Mouse (Mus musculus) spleen, postnatal 14 days (tissue): ENCODE results near the gene Lamtor4.

Experiments used
- DNase-seq, 2 experiments: peaks; one replicate each; pipeline ENCODE4 v3.0.0; 2021 to 2022; ENCODE audit warnings: low spot score in 2 of 2

The Lamtor4 gene

DNA sequence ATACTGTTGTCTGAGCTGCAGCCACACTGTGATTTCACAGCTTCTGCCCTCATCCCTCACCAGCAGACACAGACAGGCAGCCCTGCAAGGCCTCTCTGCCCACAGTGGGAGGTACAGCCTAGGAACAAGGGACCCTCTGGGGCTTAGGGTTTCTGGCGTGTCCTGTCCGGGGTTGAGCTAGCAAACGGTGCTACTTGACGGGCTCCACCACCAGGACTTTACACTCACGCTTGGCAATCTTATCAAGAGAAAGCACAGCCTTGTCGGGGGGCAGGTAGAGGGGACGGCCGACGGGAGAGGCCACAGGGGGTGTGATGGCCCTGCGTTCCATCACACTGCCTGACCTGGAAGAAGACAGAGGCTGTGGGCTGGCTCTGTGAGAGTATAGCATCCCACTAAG lies 4.8 kb downstream of the Lamtor4 start:
- no peak for DNase-seq

GRCm38 (mm10) chr5:138260834-138261233 lies 5.6 kb downstream of the Lamtor4 start:
- no peak for DNase-seq

- no peak for DNase-seq
Measured at GRCm38 (mm10) chr5:138262001-138262400, 6.7 kb downstream of the Lamtor4 start.

DNA sequence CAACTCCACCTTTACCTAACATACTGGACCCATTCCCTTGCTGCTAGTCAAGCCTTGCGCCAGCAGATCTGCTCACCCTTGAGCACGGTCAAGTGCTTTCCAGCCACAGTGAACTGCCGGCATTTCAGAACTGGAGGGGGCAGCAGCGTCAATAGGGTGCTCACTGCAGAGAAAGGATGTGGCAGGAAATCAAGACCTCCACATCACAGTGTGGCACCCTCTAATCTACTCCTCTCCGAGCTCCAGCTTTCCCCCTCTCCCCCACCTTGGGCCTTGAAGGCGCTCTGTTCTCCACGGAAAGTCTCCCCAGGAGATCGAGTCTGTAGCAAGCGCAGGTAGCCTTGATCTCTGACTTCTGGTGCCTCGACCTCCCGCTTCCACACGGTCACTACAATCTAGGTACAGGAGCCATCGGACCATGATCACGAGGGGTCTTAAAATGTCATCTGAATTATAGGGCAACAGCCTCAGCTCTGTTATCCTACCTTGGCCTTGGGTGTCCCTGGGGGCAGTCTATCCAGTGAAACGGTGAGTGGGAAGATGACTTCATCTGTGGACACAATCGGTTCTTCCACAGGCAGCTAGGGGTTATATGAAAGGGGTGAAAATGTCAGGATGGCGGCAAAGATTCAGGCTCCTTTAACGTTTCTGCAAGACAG lies 7.4 kb downstream of the Lamtor4 start:
- no peak for DNase-seq

- DNase-seq, result peak; percentile 83 to 87
Measured at GRCm38 (mm10) chr5:138263260-138264206, 8.3 kb downstream of the Lamtor4 start, which contains the start of gene BC037034. Gene BC037034 (minus strand): TSS chr5:138264033.

DNA sequence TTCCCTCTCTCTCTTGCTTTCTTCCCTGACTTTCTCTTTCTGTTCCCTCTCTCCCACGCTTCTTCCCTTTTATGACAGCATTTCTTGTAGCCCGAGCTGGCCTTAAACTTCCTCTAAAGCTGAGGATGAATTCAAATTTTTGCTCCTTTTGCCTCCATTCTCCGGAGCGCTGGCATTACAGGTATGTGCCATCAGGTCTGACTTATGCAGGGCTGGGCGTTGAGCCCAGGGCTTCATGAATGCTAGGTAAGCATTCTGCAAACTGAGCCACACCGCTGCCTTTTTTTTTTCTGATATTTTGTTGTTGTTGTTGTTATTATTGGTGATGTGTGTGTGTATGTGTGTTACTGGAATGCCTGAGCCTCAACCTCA lies 8.9 kb downstream of the Lamtor4 start:
- DNase-seq, result no peak

GRCm38 (mm10) chr5:138265712-138266111 lies 10.4 kb downstream of the Lamtor4 start:
- DNase-seq, result no peak

GRCm38 (mm10) chr5:138267114-138267513 lies 11.8 kb downstream of the Lamtor4 start:
- no peak for DNase-seq

DNA sequence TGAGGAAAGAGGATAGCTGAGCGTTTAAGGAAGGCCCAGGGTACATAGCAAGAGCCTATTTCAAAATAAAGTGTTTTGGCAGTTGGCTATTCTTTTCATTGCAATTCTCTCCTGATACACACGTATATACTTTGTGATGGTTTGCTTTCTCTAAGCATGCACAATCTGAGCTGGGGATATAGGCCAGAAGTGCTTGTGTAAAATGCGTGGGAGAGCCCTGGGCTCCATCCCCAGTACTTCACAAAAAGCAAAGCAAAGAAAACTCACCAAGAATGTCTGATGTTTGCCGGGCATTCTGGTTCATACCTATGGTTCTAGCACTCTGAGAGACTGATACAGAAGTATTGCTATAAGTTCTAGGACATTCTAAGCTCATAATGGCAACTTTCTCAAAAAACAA lies 13.7 kb downstream of the Lamtor4 start:
- no peak for DNase-seq

DNA sequence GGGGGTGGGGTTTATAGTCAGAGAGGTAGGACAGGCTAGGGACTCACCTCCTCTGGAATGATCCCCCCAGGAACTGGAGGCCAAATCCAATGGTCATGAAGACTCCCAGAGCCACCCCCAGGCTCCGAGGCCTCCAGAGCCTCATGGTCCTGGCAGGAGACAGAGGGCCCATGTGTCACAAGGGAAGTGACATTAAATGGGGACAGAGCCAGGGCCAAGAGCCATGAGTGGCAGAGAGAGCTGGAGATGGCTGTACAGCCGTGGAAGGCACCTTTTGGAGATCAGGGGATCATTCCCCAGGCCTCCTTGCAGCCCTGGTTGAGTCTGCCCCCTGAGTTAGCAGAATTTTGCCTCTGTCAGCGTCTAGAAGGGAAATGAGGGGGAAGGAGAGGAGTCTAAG lies 15.9 kb downstream of the Lamtor4 start:
- no peak for DNase-seq

DNA sequence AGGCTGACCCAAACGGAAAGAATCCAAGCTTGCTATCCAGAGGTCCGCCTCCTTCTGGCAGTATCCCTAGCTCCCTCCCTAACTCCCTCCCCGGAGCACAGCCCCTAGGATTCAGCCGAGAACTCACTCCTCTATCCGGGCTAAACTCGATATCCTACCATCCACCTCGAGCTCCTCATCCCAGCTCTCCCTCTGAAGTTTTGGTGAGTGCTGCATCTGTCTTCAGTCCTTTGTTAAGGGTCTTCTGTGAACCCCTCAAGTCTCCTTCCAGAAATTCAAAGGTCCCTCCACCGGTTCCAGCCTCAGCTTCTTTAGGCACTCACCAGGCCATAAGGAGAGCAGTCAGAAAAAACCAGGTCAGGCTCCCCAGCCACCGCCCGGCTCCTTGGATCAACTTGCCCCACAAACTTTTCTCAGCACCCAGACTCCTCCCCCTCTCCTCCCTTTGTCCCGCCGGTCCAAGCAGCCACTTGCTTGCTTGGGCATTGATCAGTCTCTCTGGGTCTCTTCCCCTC lies 17.2 kb downstream of the Lamtor4 start, which contains the start of gene Gal3st4:
Gene Gal3st4, minus strand, starts transcription at position 432 of the 515 bp plus-strand sequence.
- no peak for DNase-seq

GRCm38 (mm10) chr5:138274186-138274585 lies 18.9 kb downstream of the Lamtor4 start:
- no peak for DNase-seq

GRCm38 (mm10) chr5:138275216-138276050 lies 20.2 kb downstream of the Lamtor4 start:
- no peak for DNase-seq

- no peak for DNase-seq
Measured at GRCm38 (mm10) chr5:138277994-138278393, 22.7 kb downstream of the Lamtor4 start.

DNA sequence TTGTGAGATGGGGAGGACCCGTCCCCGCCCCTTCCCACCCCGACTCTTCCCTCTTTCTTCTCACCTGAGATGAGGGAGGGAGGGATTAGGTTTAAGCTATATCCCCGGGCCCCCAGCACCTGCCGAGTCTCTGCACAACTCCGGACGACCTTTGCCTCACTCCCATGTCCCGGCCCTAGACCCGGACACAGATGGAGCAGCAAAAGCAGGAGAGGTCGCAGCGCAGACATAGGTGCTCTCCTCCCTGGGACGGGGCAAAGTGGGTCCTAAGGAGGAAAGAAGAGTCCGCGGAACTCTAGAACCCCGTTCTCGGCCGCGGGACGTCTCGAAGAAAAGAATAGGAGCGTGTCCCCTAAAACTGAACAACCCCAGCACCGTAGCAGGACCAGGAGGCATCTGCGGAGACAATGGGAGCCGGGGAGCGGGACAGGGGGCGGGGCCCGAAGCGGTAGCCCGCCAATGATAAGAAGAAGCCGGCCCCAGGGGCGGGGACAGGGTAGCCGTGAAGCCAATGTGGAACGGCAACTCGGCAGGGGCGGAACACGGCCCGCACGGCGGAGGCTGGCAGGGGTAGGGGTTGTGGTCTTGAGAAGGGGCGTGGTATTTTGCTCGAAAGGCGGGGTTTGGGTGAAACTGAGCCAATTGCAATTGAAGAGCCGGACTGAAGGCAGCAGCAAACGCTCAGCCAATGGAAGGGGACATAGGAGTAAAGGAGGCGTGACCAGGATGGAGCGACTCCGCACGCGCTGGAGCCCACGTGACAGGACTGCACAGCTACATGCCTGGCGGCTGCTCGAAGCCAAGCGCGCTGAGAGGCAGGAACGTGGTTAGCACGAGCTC lies 24.5 kb downstream of the Lamtor4 start, which contains the start of the genes Gm43720, Gpc2 and Stag3:
Gene Gm43720, minus strand, starts transcription at position 374 of the 840 bp plus-strand sequence.
Gene Gpc2, minus strand, starts transcription at position 421 of the 840 bp plus-strand sequence.
Gene Stag3, plus strand, starts transcription at position 656 of the 840 bp plus-strand sequence.
- peak; percentile 64 to 65 for DNase-seq

DNA sequence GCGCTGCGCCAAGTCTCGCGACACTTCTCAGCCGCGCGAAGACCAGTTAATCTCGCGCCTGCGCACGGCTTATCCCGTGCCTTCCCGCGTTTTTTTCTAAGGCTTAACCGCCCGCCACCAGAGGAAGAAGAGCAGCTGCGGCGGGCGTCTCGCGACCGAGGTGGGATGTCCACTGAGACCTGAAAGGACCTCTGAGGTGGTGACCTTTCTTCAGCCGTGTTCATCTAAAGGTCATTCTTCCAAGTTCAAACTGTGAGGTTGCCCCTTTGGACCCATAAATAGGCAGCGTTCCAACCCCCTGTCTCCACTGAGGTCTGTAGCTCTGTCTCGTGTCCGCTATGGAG lies 25.1 kb downstream of the Lamtor4 start:
- DNase-seq, result no peak

GRCm38 (mm10) chr5:138280829-138281228 lies 25.5 kb downstream of the Lamtor4 start:
- DNase-seq, result no peak

DNA sequence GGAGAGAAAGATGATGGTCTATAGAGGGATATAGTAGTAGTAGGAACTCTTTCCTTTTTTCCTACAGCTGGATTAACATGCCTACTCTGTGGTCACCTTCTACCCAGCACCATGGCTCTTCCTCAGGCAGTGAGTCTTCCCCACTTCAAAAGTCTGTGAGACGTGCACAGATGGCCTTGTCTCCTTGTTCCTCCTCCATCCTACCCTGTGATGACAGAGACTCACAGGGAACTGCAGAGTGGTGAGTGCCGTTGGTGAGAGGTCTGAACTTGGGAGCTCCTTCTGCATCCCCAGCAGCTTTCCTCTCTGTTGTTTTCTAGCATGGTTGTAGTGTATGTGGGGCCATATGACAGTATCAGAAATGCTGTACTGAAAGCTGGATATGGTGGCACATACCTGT lies 26.5 kb downstream of the Lamtor4 start:
- no peak for DNase-seq

DNA sequence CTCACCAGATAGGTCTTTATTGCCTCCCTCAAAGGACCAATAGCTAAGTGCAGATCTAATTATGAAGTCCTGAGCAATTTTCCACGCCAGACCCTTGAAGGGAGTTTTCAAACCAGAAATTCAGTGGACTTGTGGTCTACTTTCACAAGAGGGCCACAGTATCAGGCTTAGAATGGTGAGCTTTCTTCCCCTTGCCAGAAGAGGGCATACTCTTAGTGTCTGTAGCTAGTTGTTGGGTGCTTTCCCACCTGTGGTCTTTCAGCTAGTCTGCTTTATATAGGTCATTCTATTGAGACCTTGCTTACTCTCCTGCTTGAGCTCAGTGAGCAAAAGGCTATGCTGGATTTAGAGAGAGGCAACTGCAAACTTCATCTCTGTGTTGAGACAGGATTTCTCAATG lies 28.3 kb downstream of the Lamtor4 start:
- DNase-seq, result no peak

DNA sequence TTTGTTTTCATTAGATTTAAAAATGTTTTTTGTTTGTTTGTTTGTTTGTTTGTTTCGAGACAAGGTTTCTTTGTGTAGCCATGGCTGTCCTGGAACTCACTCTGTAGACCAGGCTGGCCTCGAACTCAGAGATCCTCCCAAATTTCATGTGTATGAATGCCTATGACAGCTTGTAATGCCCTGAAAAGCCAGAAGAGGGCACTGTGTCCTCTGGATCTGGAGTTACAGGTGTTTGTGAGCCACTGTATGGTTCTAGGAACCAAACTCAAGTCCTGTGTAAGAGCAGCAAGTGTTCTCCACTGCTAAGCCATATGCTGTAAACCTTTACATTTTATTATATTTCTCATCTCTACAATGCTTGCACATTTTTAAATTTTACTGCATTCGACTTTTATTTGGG lies 32.6 kb downstream of the Lamtor4 start:
- DNase-seq, result no peak

GRCm38 (mm10) chr5:138291638-138292037 lies 36.4 kb downstream of the Lamtor4 start:
- DNase-seq, result no peak
